Mouse (Mus musculus) thymus, postnatal 4 days (tissue): Measurements from ENCODE around the gene Thrb.

Experiments
- DNase-seq: peaks from one replicate; pipeline ENCODE4 v3.0.0; 2021

Thrb gene

DNA sequence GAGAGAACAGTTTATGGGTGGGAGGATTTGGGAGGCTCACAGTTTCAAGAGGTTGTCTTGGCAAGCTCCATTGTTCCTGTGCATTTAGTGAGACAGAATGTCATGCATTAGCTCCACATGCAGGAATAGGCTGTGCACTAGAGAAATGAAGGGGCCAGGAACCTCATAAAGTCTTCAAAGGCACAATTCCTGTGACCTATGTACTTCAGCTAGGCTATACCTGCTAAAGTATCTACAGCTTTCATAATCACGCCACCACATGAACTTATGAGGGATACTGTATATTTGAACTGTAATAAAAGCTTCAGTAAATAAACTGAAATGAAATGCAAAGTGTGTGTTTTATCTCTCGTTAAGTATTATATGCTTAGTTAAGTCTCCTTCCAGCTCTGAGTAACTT lies 59.4 kb downstream of the Thrb start:
- DNase-seq = no peak

DNA sequence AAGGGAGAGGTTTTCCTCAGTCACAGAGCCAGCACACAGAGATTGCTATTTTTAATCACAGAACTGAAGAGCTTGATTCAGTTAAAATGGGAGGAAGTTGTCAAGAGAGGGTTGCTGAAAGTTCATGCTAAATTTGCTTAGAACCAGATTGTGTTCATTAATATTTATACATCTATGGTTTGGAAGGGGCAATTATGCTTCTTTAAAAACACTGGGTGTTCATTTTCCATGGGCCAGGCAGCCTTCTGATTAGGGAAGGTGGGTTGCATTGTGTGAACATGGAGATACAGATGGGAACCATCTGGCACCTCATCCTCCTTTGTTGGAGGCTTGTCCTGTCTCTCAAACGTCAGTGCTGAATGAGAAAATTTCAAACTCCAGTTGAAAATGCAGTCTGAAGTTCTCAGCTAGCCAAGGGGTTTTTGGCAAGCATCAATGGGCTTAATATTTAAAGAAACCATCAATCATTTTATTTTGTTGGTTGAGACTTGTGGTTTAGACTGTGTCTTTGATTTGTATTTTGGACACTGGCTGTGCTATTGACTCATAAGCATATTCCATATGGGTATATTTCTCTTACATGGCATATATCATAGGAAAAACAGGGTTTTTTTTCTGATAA lies 62.9 kb downstream of the Thrb start:
- no peak for DNase-seq

DNA sequence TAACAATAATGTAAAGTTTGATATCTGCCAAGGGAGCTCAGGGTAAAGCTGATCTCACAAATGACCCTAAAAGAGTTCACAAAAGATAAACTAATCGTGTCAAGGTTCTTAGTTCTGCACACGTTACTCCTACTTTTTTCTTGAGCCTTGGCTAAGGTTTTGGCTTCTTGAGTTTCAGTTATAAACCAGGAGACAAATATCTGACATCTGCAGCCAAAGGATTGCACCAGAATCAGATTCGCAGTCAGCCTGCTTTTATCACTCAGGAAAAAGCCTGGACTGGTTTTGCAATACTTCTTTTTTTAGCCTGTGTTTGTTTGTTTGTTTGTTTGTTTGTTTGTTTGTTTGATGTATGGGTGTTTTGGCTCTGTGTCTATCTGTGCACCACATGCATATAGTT lies 64.5 kb downstream of the Thrb start:
- no peak for DNase-seq

DNA sequence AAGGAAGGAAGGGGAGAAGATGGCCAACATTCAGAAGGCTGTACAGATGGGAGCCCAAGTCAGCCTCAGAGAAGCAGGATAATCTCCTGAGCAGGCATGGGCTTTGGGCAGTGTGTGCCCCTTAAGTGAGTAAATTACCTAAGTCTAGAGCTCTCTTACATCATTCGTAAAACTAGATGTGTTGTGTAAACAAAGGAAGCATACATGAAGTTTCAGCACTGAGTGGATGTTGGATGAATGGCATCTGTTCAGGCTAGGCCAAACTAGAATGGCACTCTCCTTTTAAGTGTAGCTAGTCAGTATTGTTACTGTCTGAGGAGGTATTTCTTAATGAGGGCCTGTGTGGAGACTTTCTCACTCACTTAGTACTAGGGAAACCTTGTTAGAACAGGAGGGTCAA lies 66.8 kb downstream of the Thrb start:
- no peak for DNase-seq

DNA sequence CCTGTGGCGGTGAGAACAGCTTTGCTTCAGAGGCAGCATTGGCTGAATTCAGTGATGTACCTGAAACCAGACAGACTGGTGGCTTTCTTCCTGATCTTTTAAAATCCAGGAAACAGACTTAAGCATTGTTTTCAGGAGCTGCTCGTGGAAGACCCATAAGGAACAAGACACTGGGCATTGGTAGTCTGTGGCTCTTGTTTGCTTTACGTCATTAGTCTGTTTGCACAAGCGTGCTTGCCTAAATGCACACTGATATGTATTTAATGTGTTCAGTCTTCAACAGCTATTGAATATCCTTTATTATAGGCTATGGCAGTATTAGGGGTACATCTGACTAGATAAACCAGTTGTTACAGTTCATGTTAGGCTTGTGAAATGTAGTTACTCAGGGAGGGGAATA lies 67.8 kb downstream of the Thrb start:
- no peak for DNase-seq

DNA sequence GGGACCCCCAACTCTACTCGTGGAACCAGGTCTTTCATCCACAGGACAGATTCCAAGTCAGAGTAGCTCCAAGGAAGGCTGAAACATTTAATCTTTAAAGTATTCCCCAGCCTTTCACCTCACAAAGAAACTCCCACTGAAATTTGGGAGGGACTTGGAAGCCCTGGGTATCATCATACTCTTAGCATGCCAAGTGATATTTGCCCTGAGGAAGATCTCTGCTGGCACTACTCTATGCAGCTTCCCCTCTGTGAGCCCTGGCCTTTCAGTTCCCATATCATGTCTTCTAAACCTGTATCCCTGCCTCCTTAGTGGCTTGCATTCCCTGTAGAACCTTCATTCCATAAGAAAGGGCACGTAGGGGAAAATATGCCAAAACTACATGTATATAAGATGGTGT lies 68.8 kb downstream of the Thrb start:
- DNase-seq = no peak

DNA sequence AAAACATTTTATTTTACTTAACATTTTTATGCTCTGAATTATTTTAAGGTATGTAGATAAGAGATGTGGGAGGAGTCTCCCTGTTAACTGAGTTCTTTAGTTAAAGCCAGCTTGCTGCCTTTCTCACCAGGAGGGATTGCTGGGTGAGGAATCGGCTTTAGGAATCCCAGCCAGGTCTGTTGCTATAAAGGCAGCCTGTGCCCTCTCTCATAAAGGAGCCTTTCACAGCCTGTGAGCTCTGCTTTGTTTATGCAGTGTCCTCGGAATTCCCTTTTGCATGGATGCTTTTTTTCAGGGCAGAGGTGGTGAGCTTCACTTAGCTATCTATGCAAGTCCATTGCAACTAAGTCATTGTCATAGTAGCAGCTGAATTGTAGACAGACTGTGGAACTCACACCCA lies 71.0 kb downstream of the Thrb start:
- no peak for DNase-seq

DNA sequence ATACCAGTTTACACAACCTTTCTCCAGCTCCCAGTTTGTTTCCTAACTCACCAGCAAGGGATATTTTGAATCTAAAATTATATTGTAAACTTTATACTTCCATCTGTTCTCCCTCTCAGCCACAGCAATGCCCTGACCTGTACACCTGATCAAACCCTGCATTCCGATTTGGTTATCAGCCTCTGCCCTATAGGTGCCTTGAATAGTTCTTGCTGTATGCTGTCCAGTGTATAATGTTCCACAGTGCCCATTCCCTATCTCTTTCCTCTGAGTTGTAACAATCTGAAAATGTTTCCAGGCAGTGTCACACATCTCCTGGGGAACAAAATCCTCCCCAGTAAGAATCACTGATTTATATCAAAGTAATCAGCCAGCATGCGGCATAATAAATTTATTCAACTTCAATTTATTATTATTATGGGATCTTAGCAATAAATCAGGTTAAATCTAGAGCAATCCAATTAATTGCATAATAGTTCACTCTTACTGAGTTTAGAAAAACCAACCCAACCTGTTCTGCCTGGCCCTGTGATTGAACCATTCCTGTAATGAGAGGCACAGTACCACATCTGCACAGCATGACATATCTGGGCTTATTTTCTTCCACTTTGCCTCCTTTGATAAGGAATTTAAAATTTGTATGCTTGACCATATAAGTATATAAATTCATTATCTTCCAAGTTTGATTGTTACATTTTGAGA lies 73.2 kb downstream of the Thrb start:
- DNase-seq = no peak

DNA sequence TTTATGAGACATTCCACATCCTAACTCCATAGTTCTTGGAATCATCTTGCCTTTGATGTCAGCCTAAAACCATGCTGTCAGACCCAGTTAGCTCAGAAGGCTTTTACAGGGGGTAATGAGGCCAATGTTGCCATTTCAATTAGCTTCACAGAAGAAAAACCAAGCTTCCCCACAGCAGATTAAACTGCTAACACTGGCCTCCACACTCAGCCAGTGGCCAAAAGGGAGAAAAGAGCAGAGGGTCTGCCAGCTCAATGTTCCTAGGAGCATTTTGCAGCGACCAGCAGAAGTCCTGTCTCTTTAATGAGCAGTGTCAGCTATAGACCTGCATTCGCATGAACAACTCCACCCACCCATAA lies 73.7 kb downstream of the Thrb start:
- no peak for DNase-seq

DNA sequence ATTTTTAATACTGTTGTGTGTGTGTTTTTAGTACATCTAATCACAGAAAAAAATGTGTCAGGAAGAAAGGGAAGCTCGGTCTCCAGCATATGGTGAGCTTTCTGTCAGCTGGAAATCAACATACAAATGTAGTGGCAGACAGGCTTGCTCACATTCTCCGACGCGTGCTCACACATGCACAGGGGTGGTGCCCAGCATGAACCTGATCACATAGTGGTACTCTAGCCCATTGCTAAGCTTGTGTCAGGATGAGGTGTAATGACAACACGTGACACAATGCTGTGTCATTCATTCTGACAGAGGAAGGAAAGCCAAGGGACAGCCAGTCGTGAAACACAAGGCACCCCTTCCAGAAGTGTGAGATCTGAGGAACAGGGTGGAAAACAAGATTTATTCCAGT lies 75.4 kb downstream of the Thrb start:
- DNase-seq = no peak

DNA sequence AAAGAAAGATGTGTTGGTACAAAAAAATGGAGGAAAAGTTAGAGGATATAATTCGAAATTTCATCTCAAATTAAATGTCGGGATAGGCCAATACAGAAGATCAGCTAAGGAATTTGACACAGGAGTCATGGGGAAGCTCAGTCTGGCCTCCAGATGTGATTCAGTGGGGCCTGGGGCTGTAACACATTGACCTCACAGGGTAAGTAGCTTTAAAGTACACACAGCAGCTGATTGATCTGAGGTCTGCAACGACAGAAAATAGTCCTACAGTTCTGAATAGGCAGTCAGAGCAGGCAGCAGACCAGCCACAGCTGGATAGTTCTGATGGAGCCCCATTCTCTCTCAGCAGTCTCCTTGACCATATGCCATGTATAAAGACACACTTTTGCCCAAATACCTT lies 80.8 kb downstream of the Thrb start:
- DNase-seq = no peak

DNA sequence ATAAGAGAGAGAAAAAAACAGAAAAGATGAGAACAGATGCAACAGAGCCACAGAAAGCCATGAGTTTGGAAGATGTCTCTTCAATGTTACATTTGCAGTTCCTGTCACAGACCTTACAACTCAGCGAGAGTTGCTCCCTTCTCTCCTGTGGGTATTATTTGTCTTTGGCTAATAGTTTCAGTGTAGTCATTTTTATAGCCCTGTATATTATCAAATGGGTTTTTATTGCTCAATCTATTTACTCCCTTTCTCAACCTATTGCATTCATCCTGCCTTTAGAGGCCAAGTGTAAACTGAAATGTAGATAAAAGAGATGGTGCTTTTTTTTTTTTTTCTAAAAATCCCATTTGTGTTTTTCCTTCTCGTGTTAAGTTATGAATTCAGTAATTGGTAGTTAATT lies 82.2 kb downstream of the Thrb start:
- no peak for DNase-seq

DNA sequence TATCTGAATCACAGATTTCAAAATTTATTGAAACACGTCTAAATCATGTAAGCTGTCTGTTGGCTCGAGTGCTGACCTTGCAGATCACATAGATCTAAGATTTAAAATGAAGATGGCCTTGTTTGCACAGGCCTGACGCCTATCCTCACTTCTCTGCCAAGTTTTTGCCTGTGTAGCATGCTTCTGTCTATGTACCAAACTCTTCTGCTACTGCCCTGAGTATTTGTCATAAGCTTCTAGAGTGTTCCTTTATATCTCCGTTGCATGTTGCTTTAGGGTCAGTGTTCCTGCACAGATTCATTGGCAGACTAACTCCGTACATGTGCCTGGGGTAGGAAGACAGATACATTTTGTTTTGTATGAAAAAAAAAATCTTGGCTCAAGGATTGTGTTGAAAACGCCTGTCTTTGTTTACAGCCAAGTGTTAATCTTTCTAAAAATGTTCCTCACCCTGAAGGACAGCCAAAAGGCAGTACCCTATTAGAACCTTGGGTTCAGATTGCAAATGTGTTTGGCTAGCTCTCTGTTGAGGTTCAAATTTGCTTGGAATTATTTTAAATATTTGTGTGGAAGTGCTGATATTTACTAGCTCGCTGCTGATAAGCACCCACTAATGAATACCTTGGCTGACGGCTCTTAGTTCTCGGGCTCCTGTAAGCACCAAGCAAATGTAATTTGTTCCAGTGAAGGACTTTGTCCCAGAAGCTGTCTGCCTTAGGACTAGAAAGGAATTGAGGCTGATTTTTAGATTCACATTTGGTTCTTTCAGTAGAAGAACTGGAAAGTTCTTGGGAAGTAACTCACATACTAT lies 83.0 kb downstream of the Thrb start:
- DNase-seq = no peak

DNA sequence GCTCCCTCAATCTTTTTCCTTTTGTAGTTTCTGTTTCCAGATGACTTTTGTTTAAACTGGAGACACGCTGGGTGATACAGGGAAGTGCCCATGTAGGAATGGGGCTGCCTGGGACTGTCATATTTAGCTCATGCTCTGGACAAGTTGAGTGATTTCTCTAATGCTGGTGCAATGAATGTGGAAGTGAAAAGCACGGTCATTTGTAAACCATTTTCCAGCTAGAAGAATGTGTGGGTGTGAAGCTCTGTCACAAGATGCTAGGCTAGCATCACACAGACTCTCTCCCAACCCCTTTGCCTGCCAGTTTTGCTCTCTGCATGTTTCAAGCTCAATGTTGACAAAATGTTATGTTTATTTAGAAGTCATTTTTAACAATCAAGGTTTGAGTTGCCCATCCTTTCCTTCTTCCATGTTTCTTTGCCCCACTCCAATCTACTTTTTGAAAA lies 83.7 kb downstream of the Thrb start:
- DNase-seq = no peak

DNA sequence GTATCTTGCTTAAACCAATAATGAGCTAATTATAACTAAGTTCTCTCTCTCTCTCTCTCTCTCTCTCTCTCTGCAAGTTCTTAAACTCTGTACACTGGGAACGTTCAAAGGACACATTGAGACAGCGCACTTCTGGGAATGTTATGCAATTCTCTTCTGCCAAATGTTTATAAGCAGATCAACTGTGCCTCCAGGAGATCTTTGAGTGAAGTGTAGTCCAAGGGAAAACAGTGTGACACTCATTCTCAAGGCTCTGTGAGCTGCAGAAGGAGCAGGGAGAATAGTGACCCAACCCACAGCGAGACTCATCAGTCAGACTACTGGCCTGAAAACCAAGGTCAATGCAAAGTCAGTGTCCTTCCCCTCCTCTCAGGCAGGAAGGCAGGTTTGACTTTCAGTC lies 87.9 kb downstream of the Thrb start:
- DNase-seq = no peak

DNA sequence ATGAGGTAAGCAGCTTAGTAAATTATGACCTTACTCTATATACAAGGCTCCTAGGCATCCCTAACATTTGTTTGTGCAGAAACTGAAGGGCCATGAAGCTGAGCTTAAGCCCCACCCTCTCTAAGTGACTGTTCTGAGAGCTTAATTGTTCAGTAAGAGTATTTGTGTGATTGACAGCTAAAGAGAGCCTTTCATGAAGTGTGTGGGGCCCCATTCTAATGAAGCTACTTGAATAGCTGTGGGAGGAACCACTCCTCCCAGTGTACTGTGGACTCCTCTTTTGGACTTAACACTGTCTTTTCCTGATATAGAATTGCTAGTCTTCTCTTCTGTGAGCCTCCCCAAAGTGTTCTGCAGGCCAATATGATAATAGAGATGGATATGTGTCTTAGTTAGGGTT lies 88.9 kb downstream of the Thrb start:
- DNase-seq = no peak

DNA sequence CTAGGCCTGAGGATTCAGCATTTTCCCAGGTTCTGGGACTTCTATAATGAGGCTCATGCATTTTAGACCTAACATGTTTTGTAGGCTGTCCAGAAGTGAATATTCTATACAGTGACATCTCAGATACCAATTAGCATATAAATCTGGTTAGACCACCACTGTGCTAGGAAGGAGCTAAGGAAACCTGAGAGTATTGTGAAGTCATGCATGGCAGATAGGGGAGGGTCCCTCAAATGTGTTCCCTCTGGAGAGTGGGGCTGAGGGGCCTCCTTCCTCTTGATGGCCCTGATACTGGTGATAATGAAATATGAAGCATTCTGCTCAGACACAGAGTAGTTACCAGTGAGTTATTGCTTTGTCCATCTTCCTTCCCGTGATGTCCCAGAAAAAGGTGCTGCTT lies 91.8 kb downstream of the Thrb start:
- no peak for DNase-seq

DNA sequence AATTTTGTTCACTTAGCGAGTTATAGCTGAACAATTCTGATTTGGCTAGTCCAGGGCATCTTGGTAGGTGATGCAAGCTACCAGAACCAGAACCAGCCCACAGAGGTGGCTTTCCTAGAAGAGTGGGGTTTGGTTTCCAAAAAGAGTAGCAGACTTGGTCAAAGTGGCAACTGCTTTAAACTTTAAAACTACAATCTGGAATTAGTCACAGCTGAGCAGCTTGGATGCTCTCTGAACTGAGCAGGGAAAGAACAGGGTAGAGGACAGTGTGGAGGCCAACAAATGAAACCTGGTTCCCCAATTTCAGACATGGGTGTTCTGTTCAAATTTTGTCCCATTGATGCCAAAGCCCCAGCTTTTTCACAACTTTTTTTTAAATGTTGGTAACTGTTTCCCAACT lies 93.4 kb downstream of the Thrb start:
- no peak for DNase-seq

DNA sequence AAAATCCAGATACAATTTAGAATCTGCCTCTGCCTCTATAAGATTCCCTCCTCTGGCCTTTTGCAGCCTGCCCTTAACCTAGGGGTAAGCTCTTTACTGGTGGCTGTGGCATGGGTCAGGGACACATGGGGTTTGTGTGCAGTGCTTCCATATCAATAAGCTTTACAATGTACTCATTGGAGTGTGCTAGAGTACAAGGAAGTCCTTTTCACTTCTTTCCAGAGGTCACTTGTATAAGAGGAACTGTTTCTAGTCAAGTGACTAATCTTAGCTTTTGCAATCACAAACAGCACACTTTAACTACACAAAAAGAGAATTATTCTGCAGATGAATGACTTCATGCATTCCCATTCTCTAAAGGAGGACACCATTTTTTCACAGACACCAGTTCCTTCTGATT lies 96.7 kb downstream of the Thrb start:
- no peak for DNase-seq

DNA sequence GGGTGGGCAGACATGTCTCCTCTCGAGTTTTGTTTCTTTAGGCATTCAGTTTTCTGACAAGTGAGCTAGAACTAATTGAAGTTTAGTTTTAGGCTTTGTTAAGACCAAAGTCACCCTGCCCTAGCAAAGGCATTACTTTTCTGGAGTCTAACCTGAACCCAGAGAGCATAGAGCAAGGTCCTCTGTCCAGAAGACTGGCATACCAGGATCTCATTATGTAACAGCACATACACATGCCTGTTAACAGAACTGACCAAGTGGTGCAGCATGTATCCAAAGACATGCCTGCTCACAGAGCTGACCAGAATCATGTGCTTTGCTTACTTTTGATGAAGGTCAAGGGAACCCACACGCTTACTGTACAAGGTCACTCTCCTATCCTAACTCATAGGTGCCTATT lies 107.9 kb downstream of the Thrb start:
- no peak for DNase-seq

DNA sequence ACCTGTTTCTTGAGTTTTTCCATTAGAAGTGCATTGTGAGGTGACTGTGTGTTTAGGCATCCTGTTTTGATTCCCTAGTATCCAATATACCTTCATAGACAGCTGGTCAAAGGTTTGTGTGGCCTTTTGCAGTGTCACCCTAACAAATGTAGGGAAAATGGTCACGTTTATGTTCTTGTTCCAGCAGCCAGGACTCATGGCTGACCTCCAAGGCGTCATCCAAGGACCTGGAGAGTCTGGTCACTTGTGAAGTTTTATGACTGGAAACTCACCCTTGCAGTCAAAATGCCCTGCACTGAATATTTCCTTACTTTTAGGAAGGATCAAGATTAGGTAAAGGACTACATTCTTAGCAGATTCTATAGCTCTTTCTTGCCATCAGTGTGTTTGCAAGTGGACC lies 114.3 kb downstream of the Thrb start:
- no peak for DNase-seq

DNA sequence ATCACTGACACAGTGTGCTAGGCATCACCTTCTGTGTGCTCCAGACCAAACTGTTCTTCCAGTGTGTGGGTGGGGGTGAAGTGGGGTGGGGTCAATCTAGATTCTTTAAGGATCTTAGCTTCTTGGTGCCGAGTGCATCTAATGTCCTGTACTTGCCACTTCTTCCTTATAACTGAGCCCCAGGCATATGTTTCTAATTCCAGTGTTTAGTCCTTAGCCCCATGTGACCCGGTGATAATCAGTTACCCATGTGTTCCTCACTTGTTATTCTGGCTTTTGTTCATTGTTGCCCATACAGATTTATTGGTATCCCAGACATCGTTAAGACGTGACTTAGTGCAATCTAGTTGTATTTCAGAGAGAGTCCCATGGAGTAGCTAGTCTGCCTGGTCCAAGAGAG lies 121.9 kb downstream of the Thrb start:
- DNase-seq = no peak

DNA sequence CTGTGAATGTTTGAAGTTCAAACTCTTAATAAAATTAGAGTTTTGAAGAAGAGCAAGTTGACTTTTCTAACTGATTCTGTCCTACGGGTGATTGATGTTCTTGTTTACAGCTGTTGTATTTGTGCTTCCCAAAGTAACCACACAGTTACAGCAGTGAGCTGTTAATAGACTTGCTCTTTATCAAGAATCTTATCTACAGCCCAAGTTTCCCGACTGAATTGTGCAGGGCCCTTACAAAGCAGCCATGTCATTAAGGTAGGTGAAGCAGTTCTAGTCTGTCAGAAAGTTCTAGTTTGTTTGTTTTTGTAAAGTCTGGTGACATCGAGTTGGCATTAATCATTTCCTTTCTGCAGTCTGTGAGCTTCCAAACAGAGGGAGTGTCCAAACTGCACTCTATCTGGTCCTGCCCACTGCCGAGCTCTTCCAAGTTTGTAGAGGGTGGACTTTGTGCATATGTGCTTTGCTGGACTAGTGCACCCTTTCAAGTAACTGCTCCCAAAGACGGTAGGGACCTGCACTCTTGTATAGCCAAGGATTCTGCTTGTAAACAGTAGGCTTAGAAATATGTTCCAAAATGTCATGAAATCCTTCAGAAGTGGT lies 124.2 kb downstream of the Thrb start:
- no peak for DNase-seq

DNA sequence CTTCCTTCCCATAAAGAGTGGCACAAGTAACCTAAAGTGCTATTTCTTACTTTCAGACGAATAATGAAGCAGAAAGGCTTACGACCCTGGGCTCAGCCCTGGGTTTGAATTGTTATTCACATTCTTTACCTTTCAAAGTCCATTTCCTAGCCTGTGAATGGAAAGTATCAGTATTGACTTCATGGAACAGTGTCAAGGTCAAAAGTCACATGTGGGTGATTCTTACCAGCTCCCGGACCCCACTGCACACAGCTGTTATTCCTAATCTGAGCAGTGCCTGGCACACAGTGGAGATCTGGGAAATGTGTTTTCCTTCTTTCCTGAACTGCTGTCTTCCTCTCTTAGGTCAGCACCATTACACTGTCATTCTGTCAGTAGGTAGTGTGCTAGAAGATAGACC lies 125.3 kb downstream of the Thrb start:
- DNase-seq = no peak
